Mouse (Mus musculus): Measurements from ENCODE around the gene Olfr671. TPM values are rescaled to one million over a fixed set of nuclear protein-coding genes. Genes with fewer than 3 reads are reported as not detected.
"Not testable (repeated sequence)": the region's sequence is repeated elsewhere in the genome, so short reads cannot be mapped to it uniquely, and the experiment has no call there.

The Olfr671 gene
- polyA plus RNA-seq (2012; rRNA removed): not detected in 2 replicates

- DNase-seq (ENCODE audit: extremely low spot score in 1 of 2, low spot score in 1 of 2): no peak
These were observed at the start of gene Olfr671 for GRCm38 (mm10) chr7:104979026-104979425. Olfr671 (minus strand) TSS chr7:104979126.

DNA sequence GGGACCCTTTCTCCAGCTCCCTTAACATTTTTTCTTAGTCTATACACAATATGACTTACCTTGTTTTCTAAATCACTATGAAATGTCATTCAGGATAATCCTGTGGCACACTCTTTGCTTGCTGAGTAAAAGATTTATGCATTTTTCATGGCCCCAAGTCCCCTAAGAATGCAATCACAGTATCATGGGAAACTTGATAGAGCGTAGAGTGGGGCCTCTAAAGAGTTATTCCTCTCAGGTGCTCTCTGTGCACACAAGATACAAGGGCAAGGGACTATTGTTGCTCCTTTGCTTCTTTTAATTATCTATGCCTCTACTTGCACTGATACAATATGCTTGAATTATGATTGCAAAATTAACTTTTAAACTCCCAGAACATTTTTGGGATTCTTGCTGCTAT is 49.4 kb upstream of the Olfr671 start, which contains the start of gene Olfr675:
TSS of gene Olfr675 (minus strand) at position 101 of the 400 bp plus-strand sequence.
- DNase-seq (ENCODE audit: extremely low spot score in 1 of 2, low spot score in 1 of 2): no peak

DNA sequence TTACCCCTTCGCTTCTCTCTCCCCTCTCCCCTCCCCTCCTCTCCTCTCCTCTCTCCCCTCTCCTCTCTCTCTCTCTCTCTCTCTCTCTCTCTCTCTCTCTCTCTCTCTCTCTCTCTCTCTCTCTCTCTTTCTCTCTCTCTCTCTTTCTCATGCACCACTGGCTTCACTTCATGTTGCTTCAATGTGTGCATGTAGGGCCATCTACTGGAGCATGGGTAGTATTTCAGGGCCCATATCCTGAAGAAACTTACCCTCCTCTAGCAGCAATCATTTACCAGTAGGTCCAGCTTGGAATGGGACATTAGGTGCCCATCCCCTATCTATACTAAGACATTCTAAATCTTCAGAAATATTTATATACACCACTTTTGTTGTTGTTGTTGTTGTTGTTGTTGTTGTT is 43.6 kb upstream of the Olfr671 start:
- DNase-seq (ENCODE audit: extremely low spot score in 1 of 2, low spot score in 1 of 2): peak in 1 of 2 experiments; percentile 2

GRCm38 (mm10) chr7:105001929-105002328 is 23.0 kb upstream of the Olfr671 start, which contains the start of gene Olfr672:
Olfr672 (minus strand) TSS chr7:105002029.
- no peak for DNase-seq (ENCODE audit: extremely low spot score in 1 of 2, low spot score in 1 of 2)

- DNase-seq (ENCODE audit: extremely low spot score in 1 of 2, low spot score in 1 of 2): not testable (repeated sequence)
These were observed 6.4 kb downstream of the Olfr671 start for GRCm38 (mm10) chr7:104972507-104972906.

GRCm38 (mm10) chr7:104962520-104962919 is 16.4 kb downstream of the Olfr671 start, which contains the start of gene Olfr670:
Olfr670 (minus strand) TSS chr7:104962620.
- no peak for DNase-seq (ENCODE audit: extremely low spot score in 1 of 2, low spot score in 1 of 2)

DNA sequence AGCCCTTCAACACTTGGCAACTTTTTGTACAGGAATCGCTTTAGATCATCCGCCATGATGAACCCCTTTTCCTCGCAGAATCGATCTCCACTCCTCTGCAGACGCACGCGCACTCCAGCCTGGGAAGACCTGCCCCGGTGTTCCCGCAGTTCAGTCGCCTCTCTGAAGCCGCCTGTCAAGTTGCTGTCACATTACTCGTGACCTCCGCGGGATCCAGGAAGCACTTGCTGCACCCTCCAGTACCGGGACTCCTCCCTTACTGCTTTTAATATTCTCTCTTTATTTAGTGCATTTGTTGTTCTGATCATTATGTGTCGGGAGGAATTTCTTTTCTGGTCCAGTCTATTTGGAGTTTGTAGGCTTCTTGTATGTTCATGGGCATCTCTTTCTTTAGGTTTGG is 28.7 kb downstream of the Olfr671 start:
- not testable (repeated sequence) for DNase-seq (ENCODE audit: extremely low spot score in 1 of 2, low spot score in 1 of 2)

DNA sequence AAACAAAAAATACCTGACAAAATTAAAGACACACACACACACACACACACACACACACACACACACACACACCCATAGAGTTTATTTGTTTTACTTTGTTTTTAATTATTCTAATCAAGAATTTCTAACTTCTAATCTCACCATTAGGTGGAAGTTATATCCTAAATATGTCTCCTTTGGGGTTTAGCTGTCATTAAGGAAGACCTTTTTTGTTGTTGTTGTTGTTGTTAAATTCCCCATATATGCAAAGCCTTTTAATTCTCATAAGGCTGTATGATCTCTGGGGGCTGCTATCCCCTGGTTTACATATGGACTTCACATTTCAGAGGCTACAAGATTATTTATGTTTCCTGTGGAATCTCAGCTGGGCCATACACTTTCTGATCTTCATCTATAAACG is 45.0 kb downstream of the Olfr671 start, which contains the start of gene Olfr669:
TSS of gene Olfr669 (plus strand) at position 301 of the 400 bp plus-strand sequence.
- no peak for DNase-seq (ENCODE audit: extremely low spot score in 1 of 2, low spot score in 1 of 2)

DNA sequence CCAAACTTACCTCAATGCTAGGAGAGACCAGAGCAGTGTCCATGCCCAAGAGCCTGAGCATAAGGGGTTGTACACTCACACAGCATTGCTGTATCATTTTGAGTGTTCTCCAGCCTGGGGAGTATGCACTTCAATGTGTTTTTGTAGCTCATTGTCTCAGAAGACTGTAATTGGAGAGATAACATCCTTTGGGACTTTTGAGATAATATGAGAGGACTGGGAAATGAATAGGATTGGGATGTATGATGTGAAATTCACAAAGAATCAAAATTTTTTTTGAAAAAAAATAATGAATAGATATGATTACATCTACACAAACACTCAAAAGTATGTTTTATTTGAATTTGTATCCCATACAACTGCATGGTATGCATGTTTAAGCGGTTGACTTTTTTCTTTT is 51.0 kb downstream of the Olfr671 start, which contains the start of gene Olfr668:
TSS of gene Olfr668 (minus strand) at position 101 of the 400 bp plus-strand sequence.
- DNase-seq (ENCODE audit: extremely low spot score in 1 of 2, low spot score in 1 of 2): no peak

Other genes starting within 250 kb of the Olfr671 start
- not detected in 2 replicates for gene Usp17le, start 201.7 kb downstream of the Olfr671 start, polyA plus RNA-seq (2012; rRNA removed)
- gene Usp17lb, start 136.5 kb downstream of the Olfr671 start, polyA plus RNA-seq (2012; rRNA removed): not detected in 2 replicates
- gene Usp17la, start 122.1 kb downstream of the Olfr671 start, polyA plus RNA-seq (2012; rRNA removed): not detected in 2 replicates
- not detected in 2 replicates for gene Olfr665, start 101.1 kb downstream of the Olfr671 start, polyA plus RNA-seq (2012; rRNA removed)
- not detected in 2 replicates for gene Olfr666, start 83.2 kb downstream of the Olfr671 start, polyA plus RNA-seq (2012; rRNA removed)
- gene Olfr667, start 57.6 kb downstream of the Olfr671 start, polyA plus RNA-seq (2012; rRNA removed): not detected in 2 replicates
- not detected in 2 replicates for gene Olfr668, start 51.1 kb downstream of the Olfr671 start, polyA plus RNA-seq (2012; rRNA removed)
- 0.23 TPM in 1 of 2 replicates, not detected in the other for gene Olfr669, start 44.9 kb downstream of the Olfr671 start, polyA plus RNA-seq (2012; rRNA removed)
- gene Olfr670, start 16.5 kb downstream of the Olfr671 start, polyA plus RNA-seq (2012; rRNA removed): not detected in 2 replicates
- not detected in 2 replicates for gene Olfr672, start 22.9 kb upstream of the Olfr671 start, polyA plus RNA-seq (2012; rRNA removed)
- not detected in 2 replicates for gene Olfr675, start 49.3 kb upstream of the Olfr671 start, polyA plus RNA-seq (2012; rRNA removed)
- gene Olfr676, start 53.6 kb upstream of the Olfr671 start, polyA plus RNA-seq (2012; rRNA removed): 0.19 TPM in 1 of 2 replicates, not detected in the other
- not detected in 2 replicates for gene Olfr677, start 72.2 kb upstream of the Olfr671 start, polyA plus RNA-seq (2012; rRNA removed)
- gene Olfr678, start 85.3 kb upstream of the Olfr671 start, polyA plus RNA-seq (2012; rRNA removed): not detected in 2 replicates
- not detected in 2 replicates for gene Olfr679, start 102.1 kb upstream of the Olfr671 start, polyA plus RNA-seq (2012; rRNA removed)
- gene Olfr680-ps1, start 113.7 kb upstream of the Olfr671 start, polyA plus RNA-seq (2012; rRNA removed): not detected in 2 replicates
- 0.19 TPM in 1 of 2 replicates, not detected in the other for gene Olfr681, start 137.7 kb upstream of the Olfr671 start, polyA plus RNA-seq (2012; rRNA removed)
- gene Olfr683, start 167.9 kb upstream of the Olfr671 start, polyA plus RNA-seq (2012; rRNA removed): 0.15 TPM in 1 of 2 replicates, not detected in the other
- gene Olfr684, start 184.5 kb upstream of the Olfr671 start, polyA plus RNA-seq (2012; rRNA removed): 0.11 TPM in 1 of 2 replicates, not detected in the other
- 0.06 TPM in 1 of 2 replicates, not detected in the other for gene Olfr685, start 206.9 kb upstream of the Olfr671 start, polyA plus RNA-seq (2012; rRNA removed)
- 0.04 TPM in 1 of 2 replicates, not detected in the other for gene Olfr686, start 228.4 kb upstream of the Olfr671 start, polyA plus RNA-seq (2012; rRNA removed)

Measured in frontal cortex, adult 2 months (tissue).